Mouse (Mus musculus) ES-E14 (cell line): ENCODE data around the gene Reln.

ENCODE experiments used
- CHD2 ChIP-seq: IDR thresholded peaks from 2 replicates; pipeline ENCODE4 v1.6.1; 2014; ENCODE audit warnings: mild to moderate bottlenecking, low read depth, low read length, inconsistent platforms
- HCFC1 ChIP-seq: IDR thresholded peaks from 2 replicates; pipeline ENCODE4 v1.6.1; 2012; ENCODE audit warnings: low read length, inconsistent platforms, borderline replicate concordance; ENCODE audit not compliant: insufficient read depth
- ZC3H11A ChIP-seq: IDR thresholded peaks from 2 replicates; pipeline ENCODE4 v1.6.1; 2012; ENCODE audit warnings: low read depth, mild to moderate bottlenecking, inconsistent platforms, low read length, borderline replicate concordance

DNA sequence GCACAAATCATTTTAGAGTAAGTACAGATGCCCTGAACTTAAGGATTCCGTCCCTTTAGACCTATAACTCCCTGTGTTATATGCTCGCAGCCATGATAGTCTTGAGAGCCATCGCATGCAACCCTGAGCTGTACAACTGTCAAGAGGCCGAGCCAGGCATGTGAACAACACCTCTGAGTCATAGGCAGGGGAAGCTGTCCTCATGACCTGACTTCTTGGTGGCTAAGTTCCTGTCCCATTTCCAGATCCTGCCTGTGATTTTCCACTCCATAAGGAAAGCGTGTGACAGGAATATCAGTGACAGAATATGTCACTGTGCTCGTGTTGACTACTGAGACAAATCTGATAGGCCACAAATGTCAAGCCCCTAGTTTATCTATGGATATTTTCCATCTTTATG, 285.3 kb downstream of the Reln start:
- TF ChIP-seq ZC3H11A, result no peak
- TF ChIP-seq CHD2, result no peak
- no peak for TF ChIP-seq HCFC1
